Mouse (Mus musculus) c-Kit-positive CD71-positive TER-119-negative erythroid progenitor cells, embryonic 14.5 days (primary cell): Measurements from ENCODE around the gene Tomm22.

ENCODE experiments used
- DNase-seq: peaks from one replicate; pipeline ENCODE4 v3.0.0-alpha.2; 2013; ENCODE audit warnings: low read depth

The Tomm22 gene

DNA sequence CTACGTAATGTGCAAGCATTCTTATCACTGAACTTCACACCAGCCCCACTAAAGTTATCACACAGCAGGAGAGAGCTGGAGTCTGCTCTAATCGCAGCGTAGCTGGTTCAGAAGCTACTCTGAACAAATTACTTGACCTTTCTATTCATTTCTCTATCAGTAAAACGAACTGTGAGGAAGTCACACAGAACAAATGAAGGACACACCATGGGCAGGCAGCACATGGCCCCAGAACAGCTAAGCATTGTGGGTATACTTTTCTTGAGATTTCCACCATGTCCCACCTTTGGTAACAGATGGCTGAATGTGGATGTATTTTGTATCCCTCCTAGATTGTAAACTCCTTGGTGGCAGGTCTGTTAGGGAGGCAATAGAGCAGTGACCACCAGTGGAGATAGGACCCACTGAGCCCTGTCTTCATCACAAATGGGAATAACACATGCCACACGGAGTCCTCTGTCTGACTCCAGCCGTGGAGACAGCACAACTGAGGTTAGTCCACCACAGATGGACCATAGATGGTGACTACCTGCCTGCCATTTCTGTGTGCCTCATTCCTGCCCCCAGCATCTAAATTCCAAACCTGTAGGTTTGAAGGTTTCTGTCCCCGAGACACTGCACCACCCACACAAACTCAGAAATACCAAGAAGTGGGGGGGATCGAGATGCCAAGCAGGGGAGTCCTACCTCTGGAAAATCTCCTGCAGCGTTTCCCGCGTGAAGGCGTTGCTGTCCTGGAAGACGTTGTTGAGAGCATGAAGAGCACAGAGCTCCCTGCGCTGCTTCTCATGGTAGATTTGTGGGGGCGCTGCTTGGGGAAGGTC, 15.6 kb downstream of the Tomm22 start:
- no peak for DNase-seq

DNA sequence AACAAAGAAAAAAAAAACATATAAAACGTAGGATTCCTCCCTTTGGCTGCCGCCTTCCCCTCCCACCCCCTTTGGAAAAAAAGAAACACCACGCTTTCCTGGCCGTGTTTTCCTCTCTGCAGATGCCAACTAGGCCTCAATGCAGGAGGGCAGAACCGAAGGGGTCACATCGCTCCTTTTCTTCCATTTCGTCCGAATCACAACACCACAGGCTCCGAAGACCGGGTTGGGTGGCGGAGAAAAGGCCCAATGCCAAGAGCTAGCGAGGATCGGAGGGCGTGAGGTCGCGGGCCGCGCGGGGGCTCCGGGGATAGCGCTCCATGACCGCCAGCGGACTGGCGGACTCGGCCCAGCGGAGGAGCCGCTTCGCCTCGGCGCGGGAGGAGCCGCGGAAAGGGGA, 16.5 kb downstream of the Tomm22 start:
- DNase-seq: no peak

DNA sequence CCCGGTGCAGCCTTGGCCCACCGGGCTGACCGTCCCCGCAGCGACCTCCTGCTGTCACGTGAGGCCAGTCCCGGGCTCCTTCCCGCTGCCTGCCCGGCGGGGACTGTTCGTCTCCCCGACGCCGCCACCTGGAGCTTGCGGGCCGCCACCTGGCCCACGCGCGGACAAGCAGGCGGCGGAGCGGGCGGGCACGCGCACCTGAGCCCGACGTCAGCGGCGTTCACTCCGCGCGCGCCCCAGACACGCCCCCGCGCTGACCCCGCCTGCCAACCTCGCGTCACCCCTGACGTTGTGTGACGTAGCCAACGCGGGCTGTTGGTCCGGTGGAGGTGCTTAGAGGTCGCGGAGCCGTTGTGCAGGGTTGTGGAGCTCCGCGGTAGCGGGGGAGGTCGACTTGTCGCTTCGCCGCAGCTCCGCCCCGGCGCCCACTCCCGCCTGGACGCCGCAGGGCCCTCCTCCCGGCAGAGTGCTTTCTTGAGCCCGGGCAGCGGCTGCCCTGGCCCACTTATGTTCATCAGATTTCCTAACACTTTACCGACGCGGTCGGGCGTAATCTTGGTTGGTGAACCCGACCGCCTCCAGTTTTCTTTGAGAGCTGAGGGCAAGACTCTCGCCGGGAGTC, 17.1 kb downstream of the Tomm22 start, which contains the start of gene Josd1:
Josd1 (minus strand) TSS at position 274 of the 622 bp plus-strand sequence.
- DNase-seq: peak; percentile 90

DNA sequence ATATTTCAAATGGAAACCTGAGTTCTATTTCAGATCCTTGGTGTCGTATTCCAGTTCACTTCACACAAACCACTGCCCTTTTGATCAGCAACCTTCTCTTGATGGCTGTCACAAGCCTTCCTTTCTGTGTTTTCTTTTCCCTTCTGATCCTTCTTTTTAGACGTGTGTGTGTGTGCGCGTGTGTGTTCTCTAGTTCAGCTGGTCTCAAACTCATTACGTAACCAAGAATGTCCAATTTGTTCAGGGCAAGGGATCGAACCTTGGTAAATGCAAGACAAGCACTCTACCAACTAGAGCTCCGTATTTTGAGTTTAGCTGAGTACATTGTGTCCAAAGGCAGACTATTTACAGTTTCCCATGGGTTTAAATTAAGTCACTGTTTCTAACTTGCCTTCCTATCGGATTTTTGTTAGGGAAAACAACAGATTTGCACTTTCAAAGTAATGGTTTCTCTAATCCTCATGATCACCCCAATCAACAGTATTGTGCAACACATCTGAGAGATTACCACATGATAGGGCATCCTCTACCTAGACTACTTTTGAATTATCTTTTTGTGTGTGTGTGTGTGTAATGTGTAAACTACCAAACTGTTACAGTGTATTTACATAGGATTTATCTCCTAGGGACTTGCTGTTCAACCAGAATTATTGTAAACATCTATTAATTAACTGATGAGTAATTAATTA, 17.8 kb downstream of the Tomm22 start:
- DNase-seq: no peak

DNA sequence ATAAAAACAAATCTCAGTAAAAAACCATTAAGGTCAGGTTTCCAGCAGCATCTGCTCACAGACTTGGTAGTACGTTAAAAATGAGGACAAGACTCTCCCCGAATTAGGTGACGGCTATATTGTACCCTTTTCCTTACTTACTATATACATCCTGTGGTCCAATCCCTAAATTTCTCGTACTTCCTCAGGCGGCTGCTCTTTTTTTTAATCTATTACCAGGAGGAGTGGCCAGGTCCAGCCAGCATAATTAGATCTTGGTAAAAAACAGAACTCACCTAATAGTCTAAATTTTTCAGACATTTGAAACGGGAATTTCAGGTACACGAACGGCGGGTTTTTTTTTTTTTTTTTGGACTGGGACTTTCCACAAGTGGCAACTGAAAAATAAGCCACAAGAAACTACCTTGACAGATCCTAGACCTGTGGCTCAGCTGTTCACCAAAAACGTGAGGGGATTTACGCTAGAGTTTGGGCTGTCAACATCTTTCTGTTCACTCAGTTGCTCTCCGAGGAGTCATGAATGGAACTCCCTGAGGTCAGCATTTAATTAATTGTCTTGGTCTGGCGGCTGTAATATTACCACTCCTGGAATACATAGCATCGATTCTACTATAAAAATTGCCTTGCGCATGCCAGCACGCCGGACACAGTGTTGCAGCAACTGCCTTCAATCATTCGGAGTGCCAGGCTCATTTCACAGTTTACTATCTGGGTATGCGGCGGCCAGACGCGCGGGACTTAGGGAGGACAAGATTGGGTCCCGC, 19.2 kb downstream of the Tomm22 start:
- DNase-seq: no peak

DNA sequence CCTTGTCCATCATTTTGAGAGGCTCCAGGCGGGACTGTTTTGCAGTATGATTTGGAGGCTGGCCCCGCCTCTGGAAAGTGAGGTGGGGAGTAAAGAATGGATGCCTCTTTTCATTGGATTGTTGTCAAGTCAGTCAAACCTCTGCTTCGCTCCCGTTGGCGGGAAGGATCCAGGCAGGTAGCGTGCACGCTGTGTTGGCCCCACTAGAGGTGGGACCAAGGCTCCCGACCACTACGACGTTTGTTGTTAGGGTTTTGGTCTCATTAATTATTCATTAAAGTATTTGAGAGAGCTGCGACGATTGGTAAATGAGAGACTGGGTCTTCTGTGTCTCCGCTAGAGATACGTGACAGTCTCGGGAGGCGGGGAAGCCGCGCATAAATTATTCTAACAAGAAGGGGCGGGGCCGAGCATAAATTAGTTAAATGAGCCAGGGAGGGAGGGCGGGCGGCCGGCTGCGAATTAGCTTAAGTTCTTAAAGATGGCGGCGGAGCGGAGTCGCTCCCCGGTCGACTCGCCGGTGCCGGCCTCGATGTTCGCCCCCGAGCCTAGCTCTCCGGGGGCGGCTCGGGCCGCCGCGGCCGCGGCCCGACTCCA, 19.9 kb downstream of the Tomm22 start, which contains the start of gene Gtpbp1:
Gtpbp1 (plus strand) TSS at position 420 of the 597 bp plus-strand sequence.
- peak; percentile 100 for DNase-seq

DNA sequence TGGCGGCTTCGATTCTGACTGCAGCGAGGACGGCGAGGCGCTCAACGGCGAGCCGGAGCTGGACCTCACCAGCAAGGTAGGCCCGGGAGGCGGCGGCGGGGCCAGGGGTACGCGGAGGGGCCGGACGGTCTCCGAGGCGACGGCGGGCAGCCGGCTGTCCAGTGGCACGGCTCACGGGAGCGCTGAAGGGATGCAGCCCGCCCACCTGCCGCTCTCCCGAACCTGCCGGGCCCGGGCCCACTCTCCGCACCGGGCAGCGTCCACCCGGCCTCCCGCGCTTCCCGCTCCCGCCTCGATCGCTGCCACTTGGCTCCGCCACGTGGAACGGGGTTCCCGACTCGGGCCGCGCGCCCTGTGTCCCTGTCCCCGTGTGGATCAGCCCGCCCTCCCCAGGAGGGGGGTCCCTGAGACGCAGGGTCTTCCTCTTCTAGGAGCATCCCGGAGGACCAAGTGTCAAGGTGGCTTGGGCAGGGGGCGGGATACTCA, 20.4 kb downstream of the Tomm22 start:
- no peak for DNase-seq

DNA sequence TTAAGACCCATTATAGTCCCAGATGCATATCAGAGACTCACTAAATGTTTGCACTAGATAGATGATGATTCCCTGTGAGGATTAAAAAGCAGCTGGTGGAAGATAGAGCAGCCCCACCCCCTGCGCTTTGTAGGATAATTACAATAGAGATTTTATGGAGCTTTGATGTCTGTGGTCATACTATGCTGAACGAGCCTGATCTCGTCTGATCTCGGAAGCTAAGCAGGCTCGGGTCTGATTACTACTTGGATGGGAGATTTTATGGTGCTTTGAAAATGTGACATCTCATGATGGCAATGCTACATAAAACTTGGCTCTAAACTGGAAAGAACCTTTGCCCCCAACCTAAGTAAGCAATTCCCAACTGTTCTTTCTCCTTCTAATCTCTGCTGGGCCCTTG, 21.7 kb downstream of the Tomm22 start:
- DNase-seq: no peak

DNA sequence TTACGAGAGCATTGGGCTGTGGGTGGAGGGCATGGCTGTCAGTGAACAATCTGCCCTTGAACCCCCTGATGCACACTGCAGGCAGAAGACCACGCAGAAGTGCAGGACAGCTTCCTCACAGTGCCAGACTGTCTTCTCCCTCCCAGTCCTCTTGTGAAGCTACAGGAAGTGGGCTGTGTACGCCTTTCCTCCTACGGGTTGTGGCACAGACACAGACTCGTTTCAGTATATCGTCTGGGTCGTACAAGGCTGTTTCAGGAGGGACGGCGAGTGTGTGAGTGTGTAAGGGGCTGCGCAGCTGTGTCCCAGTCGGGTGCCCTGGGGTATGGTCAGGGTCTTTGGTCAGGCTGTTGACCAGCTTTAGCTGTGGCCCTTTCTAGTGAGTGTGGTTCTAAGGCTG, 23.1 kb downstream of the Tomm22 start:
- no peak for DNase-seq

DNA sequence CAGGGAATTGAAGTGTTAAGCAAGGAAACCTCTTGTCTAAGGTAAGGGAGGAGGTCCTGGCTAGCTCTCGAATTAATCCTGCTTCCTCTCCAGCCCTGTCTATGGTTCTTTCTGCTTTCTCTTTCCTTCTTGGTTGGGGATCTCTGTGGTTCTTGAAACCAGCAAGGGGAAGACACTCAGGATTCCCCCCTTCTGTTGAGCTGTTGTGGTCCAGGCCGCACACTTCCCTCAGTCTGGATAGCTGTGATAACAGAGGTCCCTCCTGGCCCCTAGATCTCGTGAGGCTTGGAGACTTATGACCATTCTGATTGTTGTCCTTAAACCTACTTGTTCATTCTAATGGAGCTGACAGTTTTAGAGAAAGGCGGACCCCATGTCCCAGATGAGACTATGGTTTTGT, 23.9 kb downstream of the Tomm22 start:
- no peak for DNase-seq

DNA sequence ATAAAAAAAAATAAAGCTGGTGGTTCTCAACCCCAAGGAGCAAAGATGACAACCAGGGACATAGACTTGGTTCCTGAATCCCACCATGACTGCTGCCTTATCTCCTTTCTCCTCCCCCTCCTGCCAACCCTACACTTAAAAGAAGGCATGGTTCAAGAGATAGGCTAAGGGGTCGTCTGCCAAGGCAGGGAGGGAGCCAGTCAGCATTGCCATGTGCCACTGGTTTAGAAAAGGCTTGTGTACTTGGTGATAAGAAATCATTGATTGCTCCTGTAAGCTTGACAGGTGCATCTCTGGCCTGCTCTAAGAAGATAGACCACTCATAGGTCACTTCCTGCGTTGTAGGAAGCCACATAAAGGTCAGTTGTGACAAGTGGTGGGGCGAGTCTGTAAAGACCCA, 24.9 kb downstream of the Tomm22 start:
- no peak for DNase-seq

DNA sequence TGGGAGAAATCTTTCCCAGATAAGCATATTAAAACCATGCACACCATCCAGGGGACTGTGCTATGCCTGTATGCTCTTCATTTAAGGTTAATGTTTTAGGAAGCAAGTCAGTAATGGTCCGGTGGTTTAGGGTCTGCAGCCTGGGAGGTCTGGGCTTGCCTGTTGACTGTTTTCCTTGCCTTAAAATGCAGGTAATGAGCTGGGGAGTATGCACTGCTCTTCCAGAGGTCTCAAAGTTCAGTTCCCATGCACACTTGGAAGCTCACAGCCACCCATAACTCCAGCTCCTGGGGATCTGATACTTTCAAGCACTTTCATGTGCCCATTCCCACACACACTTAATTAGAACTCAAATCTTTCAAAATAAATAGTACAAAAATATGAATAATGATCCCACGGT, 25.8 kb downstream of the Tomm22 start:
- DNase-seq: no peak

DNA sequence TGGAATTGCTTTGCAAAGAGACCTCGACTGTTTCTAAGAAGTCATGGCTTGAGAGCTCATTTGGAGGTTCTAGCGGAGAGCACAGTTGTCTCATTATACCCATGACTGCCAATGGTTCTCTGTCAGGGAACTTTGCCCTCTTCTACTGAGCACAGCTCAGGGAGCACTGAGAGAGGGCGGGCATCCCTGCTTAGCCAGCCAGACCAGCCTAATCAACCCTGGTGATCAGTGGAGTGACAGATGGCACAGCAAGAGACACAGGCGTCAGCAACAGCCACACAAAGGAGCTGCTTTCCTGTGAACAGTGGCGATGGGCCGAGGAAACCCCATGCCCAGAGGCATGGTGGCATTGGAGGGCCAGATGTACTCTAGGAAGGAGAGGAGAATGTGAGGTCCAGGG, 26.4 kb downstream of the Tomm22 start:
- DNase-seq: no peak

DNA sequence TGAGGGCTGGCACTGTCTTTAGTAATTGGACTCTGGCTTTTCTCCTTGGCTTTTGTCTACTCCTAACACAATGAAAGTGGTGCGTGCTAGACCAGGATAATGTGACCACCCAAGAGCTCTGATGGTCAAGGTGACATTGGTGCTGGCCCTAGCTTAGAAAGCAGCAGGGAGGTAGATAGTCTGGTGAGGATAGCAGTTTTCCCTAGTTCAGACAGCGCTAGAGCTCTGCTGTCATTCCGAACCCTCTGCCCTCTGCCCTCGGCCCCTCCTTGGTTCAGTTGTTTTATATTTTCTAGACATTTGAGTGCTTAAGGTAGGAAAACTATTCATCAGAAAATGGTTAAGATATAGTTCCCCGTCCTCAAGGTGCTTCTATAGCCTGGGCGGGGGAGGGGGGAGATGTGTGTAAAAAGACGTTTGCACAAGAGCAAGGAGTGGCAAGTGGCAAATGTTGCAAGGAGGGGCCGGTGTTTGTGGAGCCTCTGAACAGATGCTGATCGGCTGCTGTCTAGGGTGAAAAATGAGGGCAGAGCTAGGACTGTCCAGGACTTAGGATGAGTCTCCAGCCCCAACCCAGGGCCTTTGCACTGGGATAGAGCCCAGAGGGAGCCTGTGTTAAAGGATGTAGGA, 27.0 kb downstream of the Tomm22 start:
- no peak for DNase-seq

DNA sequence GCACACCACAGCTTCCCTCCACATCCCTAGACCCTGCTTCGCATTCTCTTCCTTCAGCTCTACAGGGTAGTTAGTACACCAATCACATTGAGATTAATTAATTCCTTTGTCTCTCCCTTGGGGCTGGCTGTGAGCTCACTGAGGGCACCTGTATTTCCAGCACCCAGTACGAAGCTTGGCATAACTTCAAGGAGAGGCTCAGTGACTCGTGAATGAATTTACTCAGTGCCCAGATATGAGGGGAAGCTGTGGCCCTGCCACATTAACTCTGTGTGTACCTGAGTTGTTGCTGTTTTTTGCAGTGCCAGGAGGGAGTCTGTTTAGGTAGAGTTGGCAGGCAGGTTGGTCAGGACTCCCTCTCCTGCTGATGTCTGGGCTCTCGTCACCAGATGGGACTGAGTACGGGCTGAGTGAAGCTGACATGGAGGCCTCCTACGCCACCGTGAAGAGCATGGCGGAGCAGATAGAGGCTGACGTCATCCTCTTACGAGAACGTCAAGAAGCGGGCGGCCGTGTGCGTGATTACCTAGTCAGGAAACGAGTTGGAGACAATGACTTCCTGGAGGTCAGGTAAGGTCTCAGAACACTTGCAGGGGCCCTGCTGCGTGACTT, 36.0 kb downstream of the Tomm22 start:
- no peak for DNase-seq

DNA sequence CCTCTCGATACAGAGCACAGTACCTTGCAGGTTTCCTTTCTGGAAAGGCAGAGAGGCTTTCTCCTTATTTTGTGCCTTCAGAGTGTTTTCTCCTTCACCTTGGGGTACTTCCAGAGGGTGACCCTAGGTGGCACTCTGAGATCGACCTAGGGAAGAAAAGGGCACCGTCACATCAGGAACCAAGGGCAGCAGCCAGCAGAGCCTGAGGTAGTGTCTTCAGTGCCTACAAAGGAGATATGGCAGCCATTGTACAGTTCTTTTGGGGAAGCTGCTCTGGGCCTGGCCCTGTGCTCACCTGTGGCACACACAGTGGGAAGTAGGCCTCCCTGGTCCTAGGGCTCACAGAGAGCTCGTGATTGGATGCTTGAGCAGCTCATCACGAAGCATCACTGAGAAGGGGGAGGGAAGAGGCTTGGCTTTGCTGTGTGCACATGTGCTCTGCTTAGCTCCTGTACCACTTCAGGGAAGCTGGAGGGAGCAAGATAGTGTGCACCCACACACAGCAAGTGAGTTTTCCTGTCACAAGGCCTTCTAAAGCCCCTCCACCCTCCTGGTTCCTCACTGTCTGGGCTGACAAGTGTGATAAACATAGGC, 37.7 kb downstream of the Tomm22 start:
- DNase-seq: no peak

DNA sequence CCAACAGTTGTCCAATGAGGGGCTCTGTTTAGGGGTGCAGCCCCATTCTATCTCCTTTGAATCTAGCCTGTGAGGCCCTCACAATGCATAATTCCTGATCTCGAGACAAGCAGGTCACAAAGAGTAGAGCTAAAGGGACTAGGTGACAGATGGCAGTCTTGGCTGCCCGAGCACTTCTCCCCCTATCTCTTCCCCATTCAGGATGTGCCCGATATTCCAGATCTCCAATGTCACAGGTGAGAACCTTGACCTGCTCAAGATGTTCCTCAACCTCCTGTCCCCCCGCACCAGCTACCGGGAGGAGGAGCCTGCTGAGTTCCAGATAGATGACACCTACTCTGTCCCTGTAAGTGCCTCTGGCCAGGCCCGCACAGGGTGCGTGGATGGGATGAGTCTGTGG, 45.0 kb downstream of the Tomm22 start:
- DNase-seq: no peak

DNA sequence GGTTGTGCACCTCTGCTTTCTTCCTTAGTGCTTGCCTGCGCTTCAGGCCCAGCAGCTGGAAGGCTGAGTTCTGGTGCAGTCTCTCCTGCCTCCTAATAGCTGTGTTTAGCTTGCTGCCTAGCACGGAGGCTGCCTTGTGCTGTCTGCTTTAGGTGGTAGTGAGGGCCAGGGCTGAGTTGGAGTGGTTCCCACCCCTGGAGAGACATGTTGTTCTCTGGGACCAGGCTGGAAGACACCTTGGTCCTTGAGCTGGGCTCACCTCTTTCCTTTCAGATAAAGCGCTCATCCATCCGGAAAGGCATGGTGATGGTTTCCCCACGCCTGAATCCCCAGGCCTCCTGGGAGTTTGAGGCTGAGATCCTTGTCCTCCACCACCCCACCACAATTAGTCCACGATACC, 46.0 kb downstream of the Tomm22 start:
- DNase-seq: no peak

DNA sequence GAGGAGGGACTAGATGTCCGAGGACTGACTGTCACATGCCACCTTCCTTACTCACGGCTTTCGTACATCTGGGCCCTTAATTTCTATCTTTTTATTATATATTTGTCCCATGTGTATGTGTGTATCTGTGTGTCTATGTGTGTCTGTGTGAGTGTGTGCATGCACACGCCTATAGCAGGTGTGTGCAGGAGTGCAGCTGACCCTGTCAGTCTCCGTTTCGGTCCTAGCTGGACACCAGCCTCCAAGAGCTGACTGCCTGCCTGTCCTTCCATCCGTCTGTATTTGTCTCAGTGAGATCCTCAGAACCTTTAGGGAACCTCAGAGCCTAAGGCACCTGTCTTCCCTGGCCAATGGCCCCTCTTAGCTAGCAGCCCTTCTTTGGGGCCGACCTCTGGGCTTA, 49.6 kb downstream of the Tomm22 start:
- no peak for DNase-seq

DNA sequence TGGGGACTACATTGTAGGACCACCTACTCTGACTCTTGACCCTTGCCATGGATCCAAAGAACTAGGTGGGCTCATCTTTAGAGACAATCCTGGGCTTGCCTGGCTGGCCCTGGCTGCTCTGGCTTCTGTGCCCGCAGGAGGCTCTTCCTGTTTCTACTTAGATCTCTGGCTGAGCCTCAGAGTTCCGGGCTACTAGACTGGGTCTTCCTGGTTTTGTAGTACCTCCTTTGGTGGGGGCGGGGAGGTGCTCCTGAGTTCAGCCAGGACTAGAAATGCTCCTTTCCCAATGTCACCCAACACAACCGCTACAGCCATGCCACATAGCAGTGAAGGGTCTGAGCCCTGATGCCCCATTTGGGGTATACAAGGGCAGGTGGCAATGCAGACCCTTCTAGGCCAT, 50.1 kb downstream of the Tomm22 start:
- DNase-seq: no peak
